Mouse (Mus musculus) liver, embryonic 14.5 days (tissue): ENCODE data around the gene Commd8. TPM values are rescaled to one million over a fixed set of nuclear protein-coding genes. Genes with fewer than 3 reads are reported as not detected.

ENCODE experiments used
- ATAC-seq: fragments of 200-750 bp; cut with Nextera tagmentation; 2 replicates; pipeline ENCODE4 v1.8.0; 2017; ENCODE audit warnings: moderate number of reproducible peaks, mild to moderate bottlenecking, moderate library complexity; ENCODE audit not compliant: insufficient read depth
- DNase-seq, 3 experiments: peaks; one replicate each; pipeline ENCODE4 v3.0.0-alpha.2; 2012 to 2013; ENCODE audit warnings: low read depth in 3 of 3, low spot score in 3 of 3
- H3K27ac ChIP-seq: fragments of 300-500 bp; sonication (generic); 2 replicates; pipeline ENCODE4 v1.5.1; 2014; ENCODE audit warnings: moderate library complexity, mild to moderate bottlenecking, control low read depth, inconsistent platforms
- H3K27me3 ChIP-seq: fragments of 300-500 bp; sonication (generic); 2 replicates; pipeline ENCODE4 v1.6.1; 2014; ENCODE audit warnings: mild to moderate bottlenecking, low read length, moderate library complexity; ENCODE audit not compliant: control insufficient read depth, insufficient read depth
- H3K36me3 ChIP-seq: fragments of 300-500 bp; sonication (generic); replicated peaks from 2 replicates; pipeline ENCODE4 v1.6.1; 2014; ENCODE audit warnings: low read depth; ENCODE audit not compliant: control insufficient read depth, insufficient read depth
- H3K4me1 ChIP-seq, 2 experiments: fragments of 200-500 bp in 1 of 2; fragments of 300-500 bp in 1 of 2; sonication (generic) in 1 of 2; replicated peaks; 2 replicates each; pipeline ENCODE4 v1.6.1; 2012 to 2014; ENCODE audit warnings: antibody characterized with exemption in 1 of 2, inconsistent platforms in 1 of 2, low read length in 1 of 2; ENCODE audit not compliant: control insufficient read depth in 2 of 2, insufficient read depth in 2 of 2
- H3K4me2 ChIP-seq: fragments of 300-500 bp; sonication (generic); 2 replicates; pipeline ENCODE4 v1.6.1; 2014; ENCODE audit warnings: low read depth, mild to moderate bottlenecking, control low read depth, moderate library complexity
- H3K4me3 ChIP-seq, 2 experiments: fragments of 200-500 bp in 1 of 2; fragments of 300-500 bp in 1 of 2; sonication (generic) in 1 of 2; 2 replicates each; pipeline ENCODE4 v1.5.1; 2012 to 2014; ENCODE audit warnings: low read depth in 2 of 2, low read length in 2 of 2, mild to moderate bottlenecking in 2 of 2, control low read depth in 1 of 2, inconsistent platforms in 1 of 2, moderate library complexity in 1 of 2; ENCODE audit not compliant: insufficient read depth in 1 of 2
- H3K9ac ChIP-seq: fragments of 300-500 bp; sonication (generic); replicated peaks from 2 replicates; pipeline ENCODE4 v1.6.1; 2014; ENCODE audit warnings: mild to moderate bottlenecking, control low read depth, moderate library complexity
- H3K9me3 ChIP-seq: fragments of 300-500 bp; sonication (generic); 2 replicates; pipeline ENCODE4 v1.6.1; 2016; ENCODE audit warnings: low read length, mixed read lengths; ENCODE audit not compliant: control insufficient read depth
- CTCF ChIP-seq: IDR thresholded peaks from 2 replicates; pipeline ENCODE4 v1.5.1; 2016; ENCODE audit warnings: antibody characterized with exemption, low read depth, control low read depth
- EP300 ChIP-seq: IDR thresholded peaks from 2 replicates; pipeline ENCODE4 v1.6.1; 2016; ENCODE audit warnings: antibody characterized with exemption, low read depth
- WGBS: fragments of 180-500 bp; shearing (Covaris S2); extraction: QIAGEN DNeasy Blood & Tissue Kit; methylation state at CpG from one replicate; pipeline ENCODE4 v1.1.7; 2014; ENCODE audit not compliant: insufficient replicate concordance; 5-methylcytosine and 5-hydroxymethylcytosine counted together
- polyA plus RNA-seq, 2 experiments: library from polyadenylated mRNA; depleted of rRNA in 1 of 2; stranded (reverse) in 1 of 2; unstranded in 1 of 2; fragments of >200 nt; fragmentation: Nextera tagmentation in 1 of 2; extraction: Ambion mirVana in 1 of 2; gene quantifications; 2 replicates each; pipeline versions ENCODE4 v1.2.1 to v1.2.3; 2012 to 2014

Commd8 gene
- polyA plus RNA-seq, 2 experiments = 20.5 to 70.3 TPM

DNA sequence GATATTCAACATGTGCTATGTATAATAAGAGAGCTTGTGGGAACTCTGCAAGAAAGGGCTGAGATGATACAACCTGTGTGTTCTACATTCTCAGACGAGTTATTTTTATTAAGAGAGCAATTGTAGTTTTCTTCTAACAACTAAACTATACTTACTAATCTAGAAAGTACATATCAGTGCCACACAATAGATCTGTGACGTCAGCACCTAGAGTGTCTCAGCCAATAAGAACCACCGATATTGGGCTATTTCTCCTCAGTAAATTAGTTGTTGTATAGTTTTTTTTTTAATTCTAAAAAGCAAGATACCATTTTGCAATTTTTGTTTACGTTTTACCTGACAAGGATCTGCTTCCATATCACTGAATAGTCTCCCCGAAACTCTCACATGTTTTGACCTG is 37.3 kb upstream of the Commd8 start:
- TF ChIP-seq CTCF (no peak), EP300 (no peak)
- no peak for DNase-seq
- Histone ChIP-seq H3K9ac (no peak overlapping the region), H3K4me3 (no peak overlapping the region), H3K4me2 (no peak overlapping the region), H3K9me3 (no peaks in the 10 kb centered on the region), H3K27me3 (no peaks in the 10 kb centered on the region), H3K4me1 (peaks cover 15 to 17% of the 10 kb centered on the region in 2 experiments), H3K36me3 (no peaks in the 10 kb centered on the region), H3K27ac (no peak overlapping the region)
- no peak for ATAC-seq
- WGBS = 67% methylated on average over 5 of the region's 5 CpGs

DNA sequence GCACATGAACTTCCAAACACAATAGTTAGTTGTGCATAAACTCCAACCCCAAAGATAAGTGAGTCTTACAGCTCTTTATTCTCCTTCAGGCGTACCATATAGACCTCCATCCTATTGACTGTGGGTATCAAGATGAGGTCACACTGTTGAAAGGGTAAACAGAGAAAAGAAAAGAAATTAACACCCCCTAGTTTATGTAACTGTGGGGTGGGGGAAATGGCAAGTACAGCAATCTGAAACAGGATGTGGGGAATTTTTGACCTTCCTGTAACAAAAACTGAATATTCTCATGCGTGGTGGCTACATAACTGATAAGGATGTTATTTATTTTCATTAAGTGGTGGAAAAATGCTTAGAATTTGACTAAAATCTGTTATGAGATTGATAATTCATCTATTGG is 36.5 kb upstream of the Commd8 start:
- TF ChIP-seq CTCF (no peak), EP300 (no peak)
- Histone ChIP-seq H3K27ac (no peak overlapping the region), H3K27me3 (no peaks in the 10 kb centered on the region), H3K36me3 (no peaks in the 10 kb centered on the region), H3K4me3 (peak overlapping the region in 1 of 2 experiments; percentile 65; a peak in 2 of 4 replicates), H3K9me3 (no peaks in the 10 kb centered on the region), H3K4me2 (peak overlapping the region; percentile 85), H3K9ac (no peak overlapping the region), H3K4me1 (peaks cover 15 to 17% of the 10 kb centered on the region in 2 experiments)
- 33% methylated on average over 2 of the region's 2 CpGs for WGBS
- DNase-seq (no peak), ATAC-seq (no peak)

DNA sequence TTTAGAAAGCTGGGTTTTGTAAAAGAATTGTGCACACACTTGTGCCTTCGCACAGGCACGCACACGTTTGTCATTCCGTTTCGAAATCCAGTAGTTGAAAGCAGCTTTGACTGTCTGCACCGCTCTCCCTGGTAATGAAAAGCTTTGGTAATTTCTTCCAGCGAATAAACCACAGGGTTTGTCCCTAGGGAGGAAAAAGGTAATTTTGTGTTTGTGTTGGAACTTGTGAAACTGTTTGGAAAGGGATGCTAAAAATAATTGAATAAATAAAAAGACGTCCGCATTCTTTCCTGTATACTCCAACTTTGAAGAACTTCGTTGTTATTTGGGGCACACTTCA is 35.7 kb upstream of the Commd8 start:
- WGBS = 6% methylated on average over 10 of the region's 10 CpGs
- Histone ChIP-seq H3K9me3 (no peaks in the 10 kb centered on the region), H3K27ac (no peak overlapping the region), H3K27me3 (no peaks in the 10 kb centered on the region), H3K4me1 (peaks cover 15 to 17% of the 10 kb centered on the region in 2 experiments), H3K4me3 (peak overlapping the region; percentile 65 to 96), H3K9ac (peak overlapping the region; percentile 63), H3K36me3 (no peaks in the 10 kb centered on the region), H3K4me2 (peak overlapping the region; percentile 85)
- ATAC-seq (peak; percentile 26), DNase-seq (no peak)
- TF ChIP-seq EP300 (no peak), CTCF (no peak)

DNA sequence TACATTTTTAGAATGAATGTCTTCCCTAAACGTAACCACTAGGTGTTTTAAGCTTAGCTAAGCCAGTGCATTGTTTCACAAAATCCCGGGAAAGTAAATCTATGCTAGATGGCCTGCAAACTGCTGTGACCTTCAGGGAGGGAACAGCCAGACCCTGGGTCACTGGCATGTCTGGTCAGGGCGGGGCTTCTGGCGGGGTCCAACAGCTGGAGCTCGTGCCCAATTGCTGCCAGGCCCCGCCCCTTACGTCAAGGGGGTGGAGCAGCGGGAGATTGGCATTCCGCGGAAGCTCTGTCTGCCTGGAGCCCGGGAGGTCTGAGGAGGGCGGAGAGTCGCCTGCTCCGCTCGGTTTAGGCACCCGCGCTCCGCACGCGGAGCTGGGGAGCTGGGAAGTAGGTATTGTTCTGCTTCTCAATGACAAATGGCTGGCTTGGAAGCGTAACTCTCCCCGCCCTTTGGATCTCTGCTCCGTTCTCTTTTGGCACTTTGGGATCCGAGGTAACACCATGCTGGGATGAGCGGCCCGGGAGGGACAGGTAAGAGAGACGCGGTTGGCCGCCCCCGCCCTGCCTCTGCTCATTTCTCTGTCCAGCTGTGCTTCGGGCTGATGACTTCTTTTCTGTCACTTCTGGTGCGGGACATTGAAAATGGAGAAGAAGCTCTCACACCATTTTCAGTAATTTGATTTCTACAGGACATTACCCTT is 35.2 kb upstream of the Commd8 start:
- Histone ChIP-seq H3K27ac (no peak overlapping the region; the same call in 1 of the 2 replicates), H3K36me3 (no peaks in the 10 kb centered on the region), H3K4me1 (peaks cover 15 to 17% of the 10 kb centered on the region in 2 experiments), H3K9ac (peak overlapping the region; percentile 63), H3K27me3 (no peaks in the 10 kb centered on the region), H3K9me3 (no peaks in the 10 kb centered on the region), H3K4me3 (peak overlapping the region; percentile 65 to 96), H3K4me2 (peak overlapping the region; percentile 85)
- peak; percentile 85 to 88 (median 87) for DNase-seq
- TF ChIP-seq EP300 = no peak
- 0 out of 2 replicates have a peak, but pooled peaks have one; percentile 7 for TF ChIP-seq CTCF
- under 1% methylated on average over 32 of the region's 32 CpGs for WGBS
- ATAC-seq = peak; percentile 98

DNA sequence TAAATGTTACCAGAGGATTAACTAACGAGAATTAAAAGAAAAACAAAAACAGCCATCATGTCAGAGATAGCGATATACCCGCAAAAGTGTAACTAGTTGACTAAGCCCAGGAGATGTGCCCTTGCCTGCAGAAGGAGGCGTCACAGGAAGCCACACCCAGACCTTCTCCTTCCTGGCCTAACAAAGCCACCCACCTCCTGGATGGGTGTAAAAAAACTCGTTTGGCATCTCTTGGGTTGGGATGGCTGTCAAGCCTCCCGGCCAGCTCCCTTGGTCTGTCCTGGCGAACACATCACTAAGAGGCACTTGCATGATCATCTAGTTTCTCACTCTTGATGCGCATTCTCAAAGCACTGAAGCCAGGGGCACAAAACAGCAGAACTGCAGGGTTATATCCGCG is 34.0 kb upstream of the Commd8 start:
- Histone ChIP-seq H3K9ac (no peak overlapping the region), H3K9me3 (no peaks in the 10 kb centered on the region), H3K36me3 (no peaks in the 10 kb centered on the region), H3K4me1 (peaks cover 15 to 17% of the 10 kb centered on the region in 2 experiments), H3K4me3 (no peak overlapping the region), H3K27me3 (no peaks in the 10 kb centered on the region), H3K4me2 (peak overlapping the region; percentile 32; the same call in 1 of the 2 replicates), H3K27ac (no peak overlapping the region)
- no peak for ATAC-seq
- no peak for TF ChIP-seq EP300
- no peak for TF ChIP-seq CTCF
- no peak for DNase-seq
- 31% methylated on average over 10 of the region's 10 CpGs for WGBS
